Mouse (Mus musculus) right cerebral cortex, postnatal 10 days (tissue): ENCODE results near the gene Tgfbr1.
A peak's percentile ranks its signal among the peaks of the same experiment; 100 is the strongest.

Source experiments
- DNase-seq, 2 experiments: peaks; one replicate each; pipeline ENCODE4 v3.0.0; 2021; ENCODE audit warnings: low spot score in 2 of 2

The Tgfbr1 gene

DNA sequence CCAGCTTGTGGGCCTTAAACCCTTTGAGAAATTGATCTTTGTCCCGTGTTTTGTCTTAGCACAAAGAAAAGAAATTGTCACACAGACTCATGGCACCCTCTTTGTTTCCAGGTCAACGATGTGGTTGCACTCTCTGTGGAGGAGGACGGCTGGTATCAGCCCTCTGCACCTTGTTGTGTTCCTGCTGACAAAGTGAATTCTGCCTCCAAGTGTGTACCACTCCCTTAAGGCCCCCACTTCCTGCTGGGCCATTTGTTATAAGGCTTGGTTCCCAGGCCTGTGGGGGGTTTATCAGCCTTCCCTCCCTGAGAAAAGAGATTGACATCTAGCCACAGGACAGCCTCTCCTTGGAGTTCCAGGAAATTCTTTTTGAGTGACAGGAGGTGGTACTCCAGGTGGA is 69.2 kb downstream of the Tgfbr1 start:
- no peak for DNase-seq

DNA sequence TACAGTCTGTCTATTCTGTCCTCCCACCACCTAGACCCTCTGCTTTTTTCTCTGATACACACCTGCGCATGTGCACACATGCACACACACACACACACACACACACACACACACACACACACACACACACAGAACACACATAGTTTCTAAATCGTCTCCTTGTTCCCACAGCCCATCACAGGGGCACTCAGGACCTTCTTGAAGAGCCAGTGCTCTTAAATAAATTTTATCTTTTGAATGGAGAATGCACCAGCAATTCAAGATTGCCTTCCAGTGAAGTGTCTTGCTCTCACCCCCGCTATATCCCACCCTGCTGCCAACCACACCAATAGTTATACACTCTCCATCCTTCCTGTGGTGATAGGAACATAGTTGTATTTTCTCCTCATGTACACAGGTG is 69.9 kb downstream of the Tgfbr1 start:
- DNase-seq = no peak

DNA sequence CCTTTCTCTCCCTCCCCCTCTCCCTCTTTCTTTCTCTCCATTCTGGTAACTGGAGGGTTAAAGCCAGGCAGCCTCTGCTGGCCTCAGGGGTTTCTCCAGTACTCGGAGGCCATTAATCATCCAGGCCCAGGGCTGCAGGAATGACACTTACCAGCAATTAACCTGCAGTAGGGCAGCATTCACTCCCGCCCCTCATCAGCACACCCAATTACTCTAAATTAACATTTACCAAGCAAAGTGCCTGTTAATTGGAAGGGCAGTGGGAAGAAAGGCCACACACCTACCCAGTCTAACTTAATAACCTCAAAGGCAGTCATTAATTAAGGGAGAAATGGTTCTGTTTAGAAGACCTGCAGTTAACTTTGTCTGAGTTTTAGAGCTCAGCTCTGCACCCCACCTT is 71.4 kb downstream of the Tgfbr1 start:
- no peak for DNase-seq

DNA sequence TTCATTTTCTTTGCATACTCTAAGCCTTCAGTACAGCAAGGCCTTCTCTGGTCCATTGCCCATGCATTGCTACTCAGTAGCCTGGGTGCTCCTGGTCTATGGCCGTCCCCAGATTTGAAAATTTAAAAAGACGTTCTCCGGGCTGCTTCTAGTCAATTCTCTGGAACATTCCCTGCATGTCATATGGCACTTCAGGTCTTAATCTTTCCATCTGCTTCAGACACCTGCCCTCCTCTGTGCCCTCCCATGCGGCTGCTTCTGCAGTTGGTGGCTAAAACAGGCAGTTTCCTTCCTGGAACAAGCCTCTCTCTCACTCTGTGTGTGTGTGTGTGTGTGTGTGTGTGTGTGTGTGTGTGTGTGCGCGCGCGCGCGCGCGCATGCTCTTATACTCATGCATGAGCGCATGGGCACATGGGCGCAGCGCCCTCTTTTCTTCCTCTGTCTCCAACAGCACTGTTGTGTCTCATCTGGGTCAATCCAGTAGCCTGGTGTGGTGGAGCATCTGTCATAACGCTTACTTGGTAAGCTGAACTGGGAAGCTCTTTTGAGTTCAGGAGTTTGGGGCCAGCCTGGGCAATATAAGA is 72.3 kb downstream of the Tgfbr1 start:
- DNase-seq = no peak

DNA sequence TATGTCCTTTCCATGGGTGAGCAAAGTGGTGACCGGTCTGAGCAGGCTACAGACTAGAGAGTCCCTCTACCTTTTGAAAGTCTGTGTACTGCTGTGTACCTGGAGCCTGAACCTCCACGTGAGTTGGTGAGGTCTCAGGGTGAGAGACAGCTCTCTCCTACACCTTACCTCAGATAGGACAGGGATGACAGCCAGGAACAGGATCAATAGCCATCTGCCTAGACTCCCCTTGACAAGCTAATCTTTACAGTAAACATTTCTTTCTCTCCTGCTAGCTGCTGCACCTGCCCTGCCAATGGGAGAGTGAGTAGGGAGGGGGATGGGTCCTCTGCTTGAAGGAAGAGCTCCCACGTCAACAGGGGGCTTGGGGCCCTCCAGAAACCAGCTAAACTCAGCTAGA is 74.6 kb downstream of the Tgfbr1 start:
- DNase-seq = no peak

DNA sequence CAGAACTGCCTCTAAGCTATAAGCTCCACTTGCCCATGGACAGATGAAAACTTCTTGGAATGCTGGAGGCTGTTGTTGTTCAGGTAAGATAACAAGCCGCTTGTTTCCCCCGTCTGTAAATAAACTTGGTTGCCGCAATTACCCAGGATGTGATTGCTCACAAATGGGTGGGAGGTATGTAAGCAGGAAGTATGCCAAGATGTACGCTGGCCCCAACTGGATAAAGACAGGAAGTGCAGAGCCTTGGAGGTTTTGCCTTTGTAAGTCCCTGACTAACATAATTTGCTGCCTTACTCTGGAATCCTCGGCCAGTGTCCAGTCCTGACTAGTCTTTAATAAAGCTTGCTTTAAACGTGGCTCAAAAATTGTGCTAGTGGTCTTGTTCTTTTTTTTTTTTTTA is 77.5 kb downstream of the Tgfbr1 start:
- no peak for DNase-seq

DNA sequence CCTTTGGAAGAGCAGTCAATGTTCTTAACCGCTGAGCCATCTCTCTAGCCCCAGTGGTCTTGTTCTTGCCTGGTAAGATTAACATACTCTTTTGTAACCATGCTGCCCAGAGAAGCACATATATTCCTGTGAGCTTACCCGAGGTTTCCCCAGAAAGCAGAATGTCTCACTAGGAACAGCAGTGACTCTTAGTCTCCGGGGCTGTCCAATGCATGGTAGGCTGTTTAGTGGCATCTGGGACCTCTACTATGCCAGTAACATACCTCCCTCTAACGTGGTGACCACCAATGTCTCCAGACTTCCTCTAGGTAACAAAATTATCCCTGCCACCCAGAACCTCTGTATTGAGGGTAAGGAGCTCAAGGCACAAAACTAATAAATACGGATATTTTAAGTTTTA is 78.1 kb downstream of the Tgfbr1 start:
- DNase-seq = no peak

DNA sequence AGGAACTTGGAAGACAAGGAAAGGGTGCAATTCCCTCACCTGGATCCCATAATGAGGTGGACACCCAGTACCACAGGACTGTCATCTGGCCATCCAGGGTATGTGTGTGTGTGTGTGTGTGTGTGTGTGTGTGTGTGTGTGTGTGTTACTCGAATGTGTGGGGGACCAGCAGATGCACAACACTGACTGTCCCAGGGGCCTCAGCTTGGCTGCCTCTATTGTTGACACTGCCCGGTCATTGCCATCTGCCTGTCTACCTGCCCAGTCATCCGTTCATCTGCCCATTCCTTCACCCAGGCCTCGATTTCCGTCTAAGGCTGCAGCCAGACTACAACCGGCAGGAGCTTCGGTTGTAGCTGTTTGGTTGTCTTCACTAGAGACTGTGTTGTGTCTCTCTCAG is 79.7 kb downstream of the Tgfbr1 start:
- no peak for DNase-seq

DNA sequence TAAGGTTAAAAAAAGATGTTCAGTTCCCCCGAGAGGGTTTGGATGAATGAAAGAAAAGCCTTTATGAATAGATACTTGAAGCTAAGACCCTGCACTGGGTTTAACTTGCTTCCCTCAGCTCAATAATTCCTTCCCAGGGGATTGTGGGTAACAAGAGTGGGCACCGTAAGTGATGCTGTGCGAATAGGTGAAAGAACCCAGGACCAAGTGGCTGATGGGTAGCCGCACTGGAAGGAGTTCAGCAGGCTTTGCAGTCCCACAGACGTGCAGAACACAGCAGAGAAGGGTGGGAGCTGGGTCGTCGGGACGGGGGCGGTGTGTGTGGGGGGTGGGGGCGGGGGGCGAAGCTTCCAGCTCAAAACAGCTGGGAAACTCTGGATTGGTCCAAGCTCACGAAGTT is 82.1 kb downstream of the Tgfbr1 start:
- DNase-seq = no peak

DNA sequence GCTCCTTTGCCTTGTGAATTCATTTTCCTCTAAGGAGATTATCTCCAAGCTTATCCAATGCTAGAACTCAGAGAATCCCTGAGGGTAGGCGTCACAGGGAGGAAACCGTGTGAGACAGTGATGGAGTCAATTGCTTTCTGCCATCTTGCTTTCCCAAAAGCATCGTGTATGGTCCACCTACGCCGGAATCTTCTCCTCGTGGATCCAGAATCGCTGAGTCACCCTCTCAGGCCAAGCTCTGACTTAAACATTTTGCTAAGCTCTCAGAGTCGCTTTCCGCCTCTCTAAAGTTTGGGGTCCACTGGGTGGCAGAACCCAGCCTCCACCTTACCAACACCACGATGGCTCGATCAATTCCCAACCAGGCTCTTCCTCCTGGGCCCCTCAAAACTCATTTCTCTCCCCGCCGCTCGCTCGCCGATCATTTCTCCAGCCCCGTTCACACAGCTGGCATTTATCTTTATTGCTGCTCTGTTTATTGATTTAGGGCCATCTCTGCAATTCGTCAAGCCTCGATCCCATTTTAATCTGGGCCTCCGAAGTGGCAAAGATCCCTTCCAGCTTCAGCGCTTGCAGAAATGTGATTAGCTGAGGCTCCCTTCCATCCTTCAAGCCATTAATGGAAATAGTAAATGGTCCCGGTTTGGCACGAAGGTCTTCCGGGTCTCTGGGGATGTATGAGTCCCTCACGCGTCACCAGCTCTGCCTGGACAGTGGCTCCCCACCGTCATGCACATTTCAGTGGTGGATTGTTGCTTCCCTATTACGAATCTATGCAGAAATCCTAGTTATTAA is 82.7 kb downstream of the Tgfbr1 start:
- DNase-seq = peak in 1 of 2 experiments; percentile 19

DNA sequence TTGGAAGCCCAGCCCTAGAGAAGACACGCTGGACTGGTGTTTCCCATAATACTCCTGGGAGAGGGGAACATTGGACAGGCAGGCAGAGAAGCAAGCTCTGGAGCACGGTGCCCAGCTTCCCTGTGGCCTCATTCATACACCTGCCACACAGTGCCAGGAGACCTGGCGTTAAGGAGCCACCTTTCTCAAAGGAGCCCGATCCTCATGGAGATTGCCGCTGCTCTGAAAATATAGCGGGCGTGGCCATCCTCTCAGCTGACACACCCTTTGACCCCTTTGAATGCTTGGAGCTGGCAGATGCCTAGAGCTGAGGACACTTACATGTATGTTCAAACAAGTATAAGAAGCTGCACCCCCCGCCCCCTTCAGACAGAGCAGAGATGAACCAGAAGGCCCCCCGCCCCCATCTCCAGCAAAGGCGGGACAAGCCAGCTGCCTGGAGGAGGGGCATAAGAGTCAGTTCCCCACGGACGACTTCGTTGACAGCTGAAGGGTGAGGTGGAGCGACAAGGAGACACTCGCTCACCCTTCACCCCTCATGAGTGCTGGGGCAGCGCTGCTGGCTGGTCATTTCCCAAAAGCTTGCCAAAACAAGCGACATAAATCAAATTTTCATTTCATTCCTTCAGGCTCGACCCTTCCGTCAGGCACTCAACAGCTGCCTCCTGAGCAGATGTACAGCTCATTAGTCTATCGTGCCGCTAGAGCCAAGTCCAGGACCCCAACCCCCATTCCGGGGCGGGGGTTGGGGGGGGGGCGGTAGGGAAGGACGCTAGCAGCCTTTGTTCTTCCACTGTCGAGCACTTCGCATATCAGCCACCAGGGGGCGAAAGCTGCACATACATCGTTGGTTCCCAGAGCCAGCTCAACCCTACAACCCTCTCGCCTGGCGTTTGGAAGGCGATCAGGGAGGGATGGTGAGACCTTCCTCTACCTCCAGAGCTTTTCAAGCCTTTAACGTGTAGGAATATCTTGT is 84.6 kb downstream of the Tgfbr1 start:
- DNase-seq = peak; percentile 93 to 94

DNA sequence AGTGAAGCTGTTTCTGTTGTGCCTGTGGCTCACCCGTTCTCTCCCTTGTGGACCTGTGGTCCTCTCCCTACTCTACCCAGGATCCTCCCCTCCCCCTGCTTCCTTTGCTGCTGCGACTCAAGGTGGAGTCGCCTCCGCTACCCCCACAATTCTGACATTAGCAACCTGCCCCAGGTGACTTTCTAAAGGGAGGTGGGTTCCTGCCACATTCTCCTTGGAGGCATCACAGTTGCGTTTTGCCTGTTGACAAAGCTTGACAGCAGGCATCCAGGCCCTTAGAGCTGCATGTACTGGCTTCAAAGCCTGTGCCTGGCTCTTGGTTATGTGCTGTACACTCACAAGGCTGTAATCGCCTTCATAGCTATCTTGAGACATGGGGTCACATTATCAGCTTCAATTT is 85.9 kb downstream of the Tgfbr1 start:
- no peak for DNase-seq

DNA sequence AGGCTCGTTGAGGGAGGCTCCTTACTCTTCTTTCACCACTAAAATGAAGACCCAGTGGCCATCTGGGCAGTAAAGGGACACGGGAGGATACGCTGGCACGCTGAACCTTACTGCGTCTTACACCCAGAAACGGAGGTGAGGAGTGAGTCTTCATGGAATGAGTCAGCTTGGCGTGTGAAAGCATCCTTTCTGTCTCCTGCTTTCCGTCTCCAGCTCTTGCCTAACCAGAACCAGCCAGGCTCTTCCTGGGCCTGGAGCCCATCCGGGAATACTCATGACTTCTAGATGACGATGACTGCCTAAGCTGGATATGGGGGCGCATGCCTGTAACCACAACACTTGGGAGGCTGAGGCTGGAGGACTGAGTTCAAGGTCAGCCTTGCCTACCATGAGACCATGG is 87.9 kb downstream of the Tgfbr1 start:
- DNase-seq = no peak

DNA sequence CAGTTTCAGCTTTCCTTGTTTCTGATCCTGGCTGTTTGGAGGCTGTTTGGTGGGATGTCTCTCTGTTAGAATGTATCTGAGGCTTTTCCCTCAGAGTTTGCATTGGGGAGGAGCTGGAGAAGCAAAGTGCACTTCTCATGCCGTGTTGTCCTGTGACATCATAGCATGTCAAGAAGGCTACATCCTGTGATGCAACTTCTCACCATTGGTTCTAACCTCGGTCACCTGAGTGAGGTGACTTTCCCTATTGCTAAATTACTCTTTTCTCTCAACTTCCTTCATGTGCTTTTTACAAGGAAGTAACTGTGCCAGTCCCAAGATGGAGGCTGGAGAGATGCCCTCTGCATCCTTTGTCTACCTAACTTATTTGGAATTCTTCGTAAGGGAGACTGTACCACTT is 95.5 kb downstream of the Tgfbr1 start:
- DNase-seq = no peak

DNA sequence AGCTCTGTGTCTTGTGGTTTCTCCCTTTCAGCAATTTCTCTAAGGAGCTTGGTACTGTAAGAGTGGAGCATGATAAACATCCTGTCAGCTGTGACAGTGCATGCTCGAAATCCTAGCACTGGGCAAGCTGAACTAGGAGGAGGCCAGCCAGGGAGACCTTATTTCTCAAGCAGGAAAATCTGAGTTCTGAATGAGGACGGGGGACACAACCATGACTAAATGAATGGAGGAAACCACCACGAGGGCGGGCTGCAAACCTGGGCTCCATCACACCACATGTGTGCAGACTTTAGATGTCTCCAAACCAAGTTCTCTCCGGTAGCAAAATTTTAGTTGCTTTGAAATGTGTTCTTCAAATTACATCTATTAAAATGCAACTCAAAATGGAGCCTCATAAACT is 96.1 kb downstream of the Tgfbr1 start:
- DNase-seq = no peak

DNA sequence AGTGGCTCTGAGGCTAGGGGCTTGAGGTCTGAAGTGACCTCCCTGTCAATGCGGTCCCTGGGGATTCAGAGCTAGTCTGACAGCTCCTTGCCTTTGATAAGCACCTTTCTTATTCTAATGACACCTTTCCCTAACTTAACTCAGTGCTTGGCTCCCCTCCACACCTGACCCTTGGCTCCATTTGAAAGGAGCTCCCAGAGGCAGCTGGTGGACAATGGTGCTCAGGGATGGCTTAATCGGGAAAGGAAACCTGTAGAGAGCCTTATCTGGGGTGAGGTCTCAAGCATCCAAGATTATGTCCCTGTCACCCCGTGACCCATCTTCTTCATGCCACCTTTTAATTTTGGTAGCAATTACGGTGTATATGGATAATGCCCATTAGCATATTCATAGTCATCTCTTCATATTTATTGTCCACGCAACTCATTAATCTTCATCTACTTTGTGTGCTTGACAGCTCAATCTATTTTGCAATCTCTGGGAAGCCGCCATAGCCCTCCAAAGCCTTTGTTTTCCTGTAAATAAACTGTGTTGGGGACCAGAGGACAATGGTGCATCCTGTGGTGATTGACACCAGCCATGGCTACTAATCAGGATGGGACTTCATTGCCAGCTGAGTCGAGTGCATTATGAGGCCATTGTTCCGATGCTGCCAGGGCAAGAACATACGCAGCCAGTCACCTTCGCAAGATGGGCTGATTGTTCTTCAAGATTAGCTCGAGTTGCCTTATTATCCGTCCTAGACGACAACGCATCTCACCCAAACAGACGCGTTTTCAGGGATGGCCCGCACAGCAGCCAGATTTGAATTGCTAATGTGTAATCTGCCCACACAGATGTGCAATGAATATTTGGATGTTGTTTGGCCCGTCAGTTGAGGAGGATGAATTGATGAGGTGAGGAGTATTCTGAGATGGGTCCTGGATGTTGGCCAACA is 96.8 kb downstream of the Tgfbr1 start:
- DNase-seq = peak in 1 of 2 experiments; percentile 20
